Mouse (Mus musculus) bone marrow, adult 2 months (tissue): ENCODE data around the gene Gdpd5.

Source experiments
- CTCF ChIP-seq: fragments of 200-500 bp; IDR thresholded peaks from 2 replicates; pipeline ENCODE4 v1.5.1; 2011; ENCODE audit warnings: low read length, control low read depth; ENCODE audit not compliant: control insufficient read depth, insufficient read depth
- POLR2A ChIP-seq: fragments of 200-500 bp; IDR thresholded peaks from 2 replicates; pipeline ENCODE4 v1.6.1; 2011; ENCODE audit warnings: low read depth, mild to moderate bottlenecking, control low read depth, low read length, borderline replicate concordance; ENCODE audit not compliant: control insufficient read depth

- no peak for TF ChIP-seq POLR2A
- TF ChIP-seq CTCF: no peak
Measured at GRCm38 (mm10) chr7:99386811-99387210, 5.6 kb downstream of the Gdpd5 start.
